Mouse (Mus musculus) CD4-positive helper T cell, adult 2 months (primary cell): Measurements from ENCODE around the gene Kirrel3.

Source experiments
- DNase-seq: peaks from one replicate; pipeline ENCODE4 v3.0.0-alpha.2; 2012; ENCODE audit warnings: low read depth, missing footprints, low spot score

Gene Kirrel3

DNA sequence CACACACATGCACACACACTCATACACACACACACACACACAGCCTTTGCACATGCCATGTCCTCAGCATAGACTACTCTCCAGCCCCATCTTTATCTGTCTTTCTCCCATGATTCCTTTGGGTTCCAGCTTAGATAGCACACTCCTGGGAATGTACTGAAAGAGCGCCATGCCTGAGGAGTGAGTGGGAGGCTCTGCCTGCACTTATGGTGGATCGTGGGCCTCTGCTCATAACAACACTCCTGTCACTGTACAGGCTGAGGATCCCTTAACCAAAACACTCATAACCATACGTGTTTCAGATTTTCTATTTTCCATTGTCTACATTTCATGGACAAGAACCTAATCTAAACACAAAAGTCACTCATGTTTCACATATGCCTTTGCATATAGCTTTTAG is 398.6 kb downstream of the Kirrel3 start:
- no peak for DNase-seq

DNA sequence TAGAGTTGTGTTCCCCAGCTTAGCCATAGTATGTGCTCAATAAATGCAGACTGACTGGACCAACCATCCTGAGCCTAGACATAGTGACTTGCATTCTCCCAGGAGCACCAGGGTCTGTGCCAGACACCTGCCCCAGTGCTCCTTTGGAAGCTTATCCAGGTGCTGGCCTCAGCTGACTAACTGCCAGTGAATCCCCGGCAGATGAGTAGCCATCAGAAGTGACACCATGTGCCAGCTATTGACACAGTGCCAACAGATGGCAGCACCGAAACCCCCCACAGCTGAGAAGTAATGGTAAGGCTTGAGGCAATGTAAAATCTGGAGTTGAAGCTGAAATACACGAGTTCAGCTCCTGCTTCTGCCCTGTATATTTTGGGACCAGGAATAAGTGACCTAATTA is 399.2 kb downstream of the Kirrel3 start:
- no peak for DNase-seq

DNA sequence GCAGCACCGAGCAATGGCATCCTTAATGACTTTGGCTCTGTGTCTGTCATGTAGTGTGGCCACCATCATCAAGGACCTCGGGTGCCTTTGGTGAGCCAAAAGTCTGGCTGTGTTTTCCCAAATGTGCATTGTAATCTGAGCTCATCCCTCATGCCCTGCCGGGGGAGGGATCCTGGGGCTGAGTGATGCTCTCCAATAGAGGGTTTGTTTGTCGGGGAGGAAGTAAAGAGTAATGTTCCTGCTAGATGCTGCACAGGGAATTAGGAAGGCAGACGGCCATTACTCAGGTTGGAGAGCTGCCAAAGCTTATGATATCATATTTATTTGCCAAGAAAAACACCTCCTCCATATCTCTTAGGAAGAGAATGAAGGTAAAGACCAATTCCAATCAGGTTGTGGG is 401.1 kb downstream of the Kirrel3 start:
- DNase-seq = no peak

DNA sequence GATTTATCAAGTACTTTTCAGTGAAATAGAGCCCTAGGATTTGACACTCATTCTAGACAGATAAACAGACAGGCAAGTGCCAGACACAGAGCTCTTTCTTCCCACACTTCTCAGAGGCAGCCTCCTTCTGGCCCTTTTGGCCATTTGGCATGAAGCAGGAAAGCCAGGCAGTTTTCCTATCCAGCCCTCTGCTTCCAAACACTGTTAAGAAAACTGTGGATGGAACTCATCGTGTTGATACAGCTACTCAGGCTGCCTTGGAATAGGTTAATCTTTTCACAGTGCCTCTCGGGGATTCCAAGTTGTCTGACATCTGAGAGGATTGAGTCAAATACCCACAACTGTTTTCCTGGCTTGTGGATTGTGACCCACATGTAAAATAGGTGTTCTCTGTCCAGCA is 401.5 kb downstream of the Kirrel3 start:
- no peak for DNase-seq

DNA sequence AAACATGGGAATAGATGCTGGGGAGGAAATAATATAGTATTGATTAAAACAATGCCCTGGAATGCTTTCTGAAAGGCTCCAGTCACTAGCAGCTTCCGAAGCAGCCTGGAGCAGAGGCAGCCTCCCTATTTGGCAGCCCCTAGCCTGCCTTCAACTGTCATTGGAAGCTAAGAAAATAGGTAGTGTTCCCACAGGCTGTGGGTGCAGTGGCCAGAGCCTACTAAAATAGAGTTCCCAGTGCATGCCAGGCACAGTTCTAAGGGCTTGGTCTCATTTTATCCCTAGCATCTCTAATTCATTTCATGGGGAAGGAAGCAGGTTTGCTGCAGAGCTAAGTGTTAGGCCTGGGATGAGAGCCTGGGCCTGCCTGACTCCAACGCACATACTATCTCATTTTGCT is 402.6 kb downstream of the Kirrel3 start:
- no peak for DNase-seq

DNA sequence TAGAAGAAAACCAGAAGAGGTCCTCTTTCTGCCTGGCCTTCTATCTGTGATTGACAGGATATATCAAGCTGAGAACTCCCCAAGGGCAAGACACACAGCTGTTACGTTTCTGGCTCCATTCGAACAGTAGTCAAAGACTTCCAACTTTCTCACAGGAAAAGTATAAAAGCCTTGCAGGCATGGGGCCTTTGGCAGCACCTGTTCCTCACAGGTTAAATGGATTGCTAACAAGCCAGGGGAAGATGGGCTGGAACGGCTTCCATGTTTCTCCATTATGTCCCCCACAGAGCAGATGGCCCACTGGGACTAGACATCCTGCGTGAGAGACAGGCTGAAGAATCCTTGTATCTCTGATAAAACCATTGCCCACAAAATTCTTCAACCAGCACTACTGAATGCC is 415.5 kb downstream of the Kirrel3 start:
- no peak for DNase-seq

DNA sequence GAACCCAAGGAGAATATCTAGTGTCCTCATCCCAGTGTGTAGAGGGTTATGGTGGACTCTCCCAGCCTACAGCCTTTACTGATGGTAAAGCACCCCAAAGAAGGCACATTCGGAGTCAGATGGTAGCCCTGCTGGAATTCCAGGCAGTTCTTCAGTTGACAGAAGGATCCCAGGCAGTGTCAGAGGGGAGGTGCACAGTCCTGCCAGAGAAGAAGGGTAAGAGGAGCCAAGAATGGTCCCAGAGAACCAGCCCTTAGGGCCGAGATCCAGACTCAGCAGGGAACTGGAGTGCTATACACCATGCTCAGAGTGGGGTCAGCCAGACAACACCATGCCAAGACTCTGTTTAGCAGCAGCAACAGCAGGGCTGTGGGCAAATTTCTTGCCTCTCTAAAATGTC is 416.2 kb downstream of the Kirrel3 start:
- no peak for DNase-seq

DNA sequence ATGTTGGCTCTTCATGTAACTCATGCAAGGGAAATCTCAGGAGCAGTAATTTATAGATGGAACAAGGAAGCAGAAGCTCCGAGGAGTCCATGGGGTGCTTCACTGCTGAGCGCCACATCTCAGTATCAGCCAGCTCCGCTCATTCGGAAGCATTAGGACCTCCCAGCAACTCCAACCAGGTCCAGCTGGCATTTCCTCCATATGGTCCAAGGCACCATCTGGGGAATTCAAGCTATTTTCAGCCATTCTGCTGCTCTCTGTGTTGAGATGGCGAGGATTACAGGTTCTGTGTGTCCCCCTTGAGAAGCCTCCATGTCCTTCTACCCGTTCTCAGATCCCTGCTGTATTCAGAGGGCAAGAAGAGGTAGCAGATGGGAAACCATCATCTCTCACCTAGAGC is 419.5 kb downstream of the Kirrel3 start:
- DNase-seq = no peak

DNA sequence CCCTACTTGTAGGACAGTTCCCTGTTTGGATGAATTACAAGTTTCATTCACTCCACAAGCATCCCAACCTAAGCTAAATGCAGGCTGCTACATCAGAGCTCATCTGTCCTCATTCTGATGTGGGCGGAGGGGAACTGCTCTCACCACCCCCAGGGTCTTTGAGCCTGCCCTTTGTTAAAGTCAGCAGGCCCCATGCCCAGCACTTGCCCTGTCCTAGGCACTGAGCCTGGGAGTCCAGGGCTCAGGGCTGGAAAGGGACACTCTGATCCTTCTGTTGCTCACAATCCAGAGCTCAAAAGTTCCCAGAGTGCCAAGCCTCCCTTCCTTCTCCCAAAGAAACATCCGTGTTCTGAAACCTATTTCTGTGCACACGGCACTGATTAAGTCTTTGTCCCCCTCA is 422.3 kb downstream of the Kirrel3 start:
- DNase-seq = no peak

DNA sequence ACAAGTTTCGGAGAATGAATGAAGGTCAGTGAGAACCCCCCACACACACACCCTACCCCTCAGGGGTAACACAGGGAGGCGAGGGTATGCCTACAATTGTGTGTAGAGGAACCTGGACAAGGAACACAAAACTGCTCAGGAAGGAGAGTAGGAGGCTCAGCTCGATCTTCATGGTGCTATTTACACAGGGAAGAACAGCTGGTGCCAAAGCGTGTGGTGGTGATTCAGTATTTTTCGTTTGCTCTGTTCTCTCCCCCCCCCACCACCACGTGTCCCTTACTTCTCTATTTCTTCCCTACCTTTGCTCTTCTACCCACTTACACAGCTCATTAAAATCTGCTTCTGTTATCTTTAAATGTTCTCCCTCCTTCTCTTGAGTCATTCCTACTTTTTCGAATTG is 426.1 kb downstream of the Kirrel3 start:
- no peak for DNase-seq

DNA sequence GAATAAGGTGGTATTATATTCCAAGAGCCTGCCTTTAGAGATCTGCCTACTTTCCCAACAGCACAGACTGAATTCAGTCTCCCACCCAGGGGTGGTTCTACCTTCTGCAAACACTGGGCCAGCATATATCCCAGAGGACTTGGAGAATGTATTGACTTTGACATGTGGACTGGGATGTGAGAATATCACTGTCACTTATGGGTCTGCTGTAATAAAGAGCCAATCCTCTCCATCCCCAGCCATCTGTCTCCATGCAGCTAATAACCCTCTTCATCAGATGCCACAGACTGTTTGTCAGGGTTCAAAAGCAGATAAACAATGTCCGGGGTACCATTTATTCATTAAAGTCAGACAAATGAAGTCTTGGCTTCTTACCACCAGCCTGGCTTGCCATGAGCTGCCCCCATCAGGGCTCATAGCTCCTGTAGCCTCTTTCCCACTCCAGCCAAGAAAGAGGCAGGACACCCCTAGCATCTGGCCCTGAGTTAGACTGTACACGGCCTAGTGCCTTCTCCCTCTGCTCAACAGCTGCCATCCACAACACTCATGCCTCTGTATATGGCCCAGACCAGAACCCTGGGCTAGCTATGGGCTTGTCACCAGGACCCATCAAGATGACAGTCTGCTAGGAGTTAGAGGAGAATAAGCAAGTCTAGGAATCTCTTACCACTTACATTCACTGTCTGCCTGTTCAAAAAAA is 426.7 kb downstream of the Kirrel3 start:
- no peak for DNase-seq

DNA sequence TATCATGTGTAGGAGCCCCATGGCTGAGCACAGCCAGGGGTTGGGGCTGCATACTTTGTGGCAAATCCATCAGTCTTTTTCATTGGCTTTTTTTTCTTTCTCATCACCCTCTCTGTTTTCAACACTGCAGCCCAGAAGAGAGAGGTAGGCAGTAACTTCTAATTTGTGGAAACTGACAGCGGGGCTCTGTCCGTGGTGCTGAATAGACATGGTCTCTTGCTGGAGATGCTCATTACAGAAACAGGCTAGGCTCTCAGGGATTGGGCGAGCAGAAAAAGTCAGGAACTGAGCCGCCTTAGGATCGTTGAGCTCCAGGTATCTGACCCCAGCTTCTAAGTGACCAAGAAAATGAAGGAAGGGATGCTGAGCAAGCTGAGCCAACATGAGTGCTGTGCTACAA is 427.3 kb downstream of the Kirrel3 start:
- DNase-seq = no peak

DNA sequence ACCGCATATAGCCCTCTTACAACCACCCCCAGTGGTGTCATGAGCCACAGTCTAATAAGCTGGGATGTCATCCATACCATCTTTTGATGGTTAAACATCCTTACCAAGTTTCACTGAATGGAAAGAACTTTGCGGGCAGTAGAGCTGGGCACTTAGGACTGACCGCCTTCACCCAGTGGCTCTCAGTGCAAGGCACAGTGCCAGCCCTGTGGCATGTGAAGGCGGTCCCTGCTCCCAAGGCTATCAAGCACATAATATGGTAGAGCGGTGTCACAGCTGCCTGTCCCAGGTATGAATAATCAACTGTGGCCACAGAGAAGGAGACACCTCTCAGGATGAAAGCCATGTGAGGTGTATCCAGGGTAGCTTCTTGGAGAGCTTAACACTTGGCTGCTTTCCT is 433.3 kb downstream of the Kirrel3 start:
- no peak for DNase-seq

DNA sequence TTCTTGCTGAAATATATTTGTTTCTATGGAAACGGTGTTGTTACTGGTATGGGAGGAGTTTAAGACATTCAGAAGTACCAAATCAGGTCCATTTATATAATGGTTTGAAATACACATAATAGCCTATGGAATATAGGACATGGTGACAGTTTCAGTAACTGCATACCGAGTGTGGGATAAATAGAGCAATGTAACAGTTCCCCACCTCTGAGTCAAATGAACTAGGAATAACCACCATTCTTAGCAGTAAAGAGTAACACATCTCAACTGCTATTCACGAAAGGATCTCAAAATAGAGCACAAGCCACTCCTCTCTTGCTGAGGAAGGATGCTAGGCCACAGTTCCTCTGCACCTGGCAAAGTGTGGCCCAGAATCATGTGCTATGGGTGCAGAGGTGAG is 434.4 kb downstream of the Kirrel3 start:
- no peak for DNase-seq

DNA sequence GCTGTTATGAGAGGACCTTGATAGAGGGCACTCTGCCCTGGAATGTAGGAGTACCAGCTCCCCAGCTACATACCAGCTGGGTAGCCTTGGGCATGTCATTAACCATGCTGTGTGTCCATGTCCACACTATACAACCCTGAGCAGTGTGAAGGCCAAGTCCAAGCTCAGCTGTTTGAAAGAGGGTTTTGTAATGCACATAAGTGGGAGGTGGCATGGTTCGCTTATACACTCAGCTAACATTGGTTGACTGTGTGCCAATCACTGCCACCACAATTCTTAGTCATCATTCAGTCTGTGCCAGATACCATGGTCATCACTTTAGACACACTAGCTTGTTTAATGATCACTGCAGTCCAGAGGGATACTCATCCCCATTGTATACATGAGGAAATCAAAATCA is 436.2 kb downstream of the Kirrel3 start:
- DNase-seq = no peak

DNA sequence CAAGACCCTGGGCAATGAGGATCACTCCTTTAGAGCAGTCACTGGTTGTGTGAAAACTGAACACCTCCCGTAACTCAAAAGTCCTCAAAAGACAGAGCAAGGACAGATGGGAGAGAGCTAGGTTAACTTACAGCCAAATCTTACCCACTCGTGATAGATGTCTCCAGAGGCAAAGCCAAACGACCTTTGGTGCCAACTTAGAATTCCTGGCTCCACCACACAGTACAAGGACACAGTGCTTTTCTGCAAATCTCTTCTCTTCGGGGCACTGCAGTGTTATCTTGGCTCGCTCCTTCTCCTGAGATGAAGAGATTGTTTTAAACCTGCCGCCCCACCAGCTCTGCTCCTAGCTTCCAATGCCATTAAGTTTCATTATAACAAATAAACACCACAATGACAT is 437.0 kb downstream of the Kirrel3 start:
- DNase-seq = no peak

DNA sequence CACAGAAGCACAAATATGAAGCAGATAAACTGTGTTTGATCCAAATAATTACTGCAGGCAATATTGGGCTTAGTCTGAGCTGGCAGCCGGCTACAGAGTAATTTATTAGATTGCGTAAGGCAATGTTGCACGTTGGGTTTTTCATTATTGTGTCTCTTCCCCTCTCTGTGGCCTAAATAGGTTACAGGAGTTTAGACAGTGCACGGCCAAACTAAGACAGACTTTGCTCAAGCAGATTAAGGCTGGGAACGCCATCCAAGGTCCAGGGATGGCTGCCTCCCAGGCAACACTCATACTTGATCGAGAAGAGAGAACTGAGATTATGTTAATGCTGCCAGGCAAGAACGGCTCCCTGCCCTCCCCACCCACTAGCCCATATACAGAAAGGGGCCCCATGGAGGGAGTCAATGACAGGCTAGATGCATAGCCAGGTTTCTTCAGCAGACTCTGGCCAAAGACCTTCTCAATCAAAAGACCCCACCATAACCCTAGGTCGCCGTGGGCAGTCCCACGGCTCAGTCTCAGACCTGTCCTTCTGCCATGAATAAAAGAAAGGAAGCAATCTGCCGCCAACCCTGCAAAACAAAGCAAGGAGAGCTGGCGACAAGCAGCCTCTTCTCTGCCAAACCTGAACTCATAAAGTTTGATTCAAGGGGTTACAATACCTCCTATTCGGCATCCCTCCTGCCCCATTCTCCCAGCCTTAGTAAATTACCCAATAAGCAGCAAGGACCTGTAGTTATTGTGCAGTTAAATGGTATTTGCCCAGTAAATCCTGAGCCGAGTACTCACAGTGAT is 437.6 kb downstream of the Kirrel3 start:
- no peak for DNase-seq

DNA sequence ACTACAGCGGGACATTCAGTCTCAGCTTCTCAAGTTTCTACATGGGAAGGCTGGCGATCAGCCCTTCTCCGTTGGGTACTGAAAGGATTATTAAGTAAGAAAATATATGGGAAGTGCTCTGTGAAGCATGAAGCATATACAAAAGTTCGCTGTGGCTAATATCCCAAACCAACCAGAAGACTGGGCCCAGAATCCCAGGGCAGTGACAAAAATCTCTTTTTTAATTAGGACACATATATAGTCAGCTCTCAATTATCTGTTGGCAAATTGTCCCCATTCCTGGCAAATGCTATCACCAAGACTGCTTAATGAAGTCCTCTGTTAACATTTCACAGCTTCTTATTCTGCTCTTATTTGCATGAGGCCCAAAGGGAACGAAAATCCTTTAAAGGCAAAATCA is 439.9 kb downstream of the Kirrel3 start:
- no peak for DNase-seq

DNA sequence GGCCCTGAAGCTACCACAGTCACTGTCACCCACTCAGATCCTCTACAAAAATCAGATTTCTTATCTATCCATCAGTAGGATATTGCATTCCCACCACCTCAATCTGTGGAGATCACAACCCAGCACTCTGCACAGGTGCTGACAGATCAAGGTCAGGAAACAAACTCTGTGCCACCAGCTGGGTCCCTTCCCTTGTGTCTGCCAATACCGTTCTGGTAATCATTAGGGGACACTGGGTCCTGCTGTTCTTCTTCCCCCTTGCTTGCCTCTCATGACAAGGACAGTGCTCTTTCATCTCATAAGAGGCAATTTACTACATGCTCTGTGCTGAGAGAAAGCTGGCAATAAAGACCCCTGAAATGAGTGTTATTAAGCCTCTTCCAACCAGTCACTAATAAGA is 444.7 kb downstream of the Kirrel3 start:
- DNase-seq = no peak

DNA sequence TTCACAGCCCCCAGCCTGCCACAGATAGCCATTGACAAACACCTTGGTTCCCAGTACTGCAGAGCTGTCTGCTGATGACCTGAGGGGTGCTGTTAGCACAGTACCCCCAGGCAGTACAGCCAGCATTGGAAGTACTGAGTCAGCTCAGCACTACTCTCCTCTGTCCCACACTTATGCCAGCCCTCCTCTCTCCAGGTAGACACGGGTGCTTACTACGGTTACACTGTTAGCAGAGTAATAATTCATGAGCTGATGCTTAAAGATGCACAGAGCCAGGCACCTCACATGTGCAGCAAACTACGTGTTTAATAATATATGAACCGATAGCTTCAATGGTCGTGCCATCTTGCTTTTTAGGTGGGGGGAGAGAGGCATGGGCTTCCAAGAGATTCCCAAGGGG is 452.4 kb downstream of the Kirrel3 start:
- DNase-seq = no peak

DNA sequence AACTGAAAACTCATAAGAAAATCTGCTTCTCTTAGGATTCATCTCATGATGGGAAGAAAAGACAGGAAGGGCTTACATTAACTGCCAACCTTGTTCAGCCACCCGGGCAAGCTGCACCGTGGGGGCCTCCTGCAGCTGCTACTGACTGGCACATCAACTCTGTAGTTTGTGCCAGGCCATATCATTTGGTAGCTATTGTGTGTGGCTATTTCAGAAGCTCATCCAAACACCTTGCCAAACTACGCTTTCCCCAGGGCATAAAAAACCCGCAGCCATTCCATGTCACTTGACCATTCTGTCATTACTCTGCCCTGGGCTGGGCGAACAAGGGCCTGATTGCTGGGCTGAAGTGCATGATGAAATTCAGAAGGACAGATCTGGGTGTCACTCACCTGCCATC is 453.9 kb downstream of the Kirrel3 start:
- no peak for DNase-seq

DNA sequence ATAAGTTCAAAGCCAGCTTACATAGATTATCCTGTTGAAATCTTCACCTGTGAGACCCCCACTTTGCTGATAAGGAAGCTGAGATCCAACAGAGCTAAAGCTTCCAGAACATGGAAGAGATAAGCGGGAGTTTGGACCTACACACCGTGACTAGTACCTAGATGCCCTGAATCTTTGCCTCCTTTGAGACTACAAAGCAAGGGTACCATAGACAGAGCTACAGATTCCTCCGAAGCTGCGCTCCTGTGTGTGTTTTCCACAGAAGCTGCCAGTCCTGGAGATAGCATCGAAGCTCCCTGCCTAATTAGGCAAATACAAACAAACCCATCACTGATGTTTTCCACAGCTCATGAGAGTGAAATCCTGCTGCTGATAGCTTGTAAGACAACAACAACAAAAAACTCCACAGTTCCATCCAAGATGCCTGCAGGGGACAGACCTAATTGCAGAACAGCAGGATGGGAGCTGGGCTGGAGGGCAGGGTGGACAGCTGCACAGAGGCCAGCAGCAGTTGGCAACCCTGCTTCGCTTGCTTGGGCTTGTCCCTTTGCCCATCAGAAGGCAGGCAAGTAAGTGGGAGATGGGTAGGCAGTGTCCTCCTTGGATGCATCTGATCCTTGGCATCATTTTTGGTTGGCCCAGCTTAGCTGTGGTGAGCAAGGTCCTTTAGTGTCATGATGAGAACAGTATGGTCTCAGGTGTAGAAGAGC is 456.6 kb downstream of the Kirrel3 start:
- DNase-seq = no peak

DNA sequence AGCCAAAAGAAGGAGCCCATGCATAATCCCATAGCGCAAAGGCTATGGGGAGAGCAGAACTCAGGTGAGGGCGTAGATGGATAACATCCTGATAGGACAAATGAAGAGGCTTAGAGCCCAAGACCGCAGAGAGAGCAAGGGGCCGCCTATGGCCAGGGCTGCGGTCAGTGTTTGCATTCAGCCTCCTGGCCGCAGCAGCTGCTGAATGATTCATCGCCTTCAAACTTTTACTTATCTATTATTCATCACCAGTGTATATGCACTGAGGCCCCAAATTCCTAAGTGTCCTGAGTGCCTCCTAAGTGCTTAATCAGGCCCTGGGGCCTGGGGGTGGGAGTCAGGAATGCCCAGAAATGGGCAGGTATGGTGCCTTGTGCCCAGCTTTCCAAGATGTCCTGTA is 457.3 kb downstream of the Kirrel3 start:
- DNase-seq = no peak
